Mouse (Mus musculus) lung, postnatal 0 days (tissue): Measurements from ENCODE around the gene Ralgps2.

Source experiments
- CTCF ChIP-seq: IDR thresholded peaks from 2 replicates; pipeline ENCODE4 v1.5.1; 2016; ENCODE audit warnings: antibody characterized with exemption, mild to moderate bottlenecking
- EP300 ChIP-seq: IDR thresholded peaks from 2 replicates; pipeline ENCODE4 v1.6.1; 2016; ENCODE audit warnings: antibody characterized with exemption, mild to moderate bottlenecking, control low read depth

- no peak for TF ChIP-seq CTCF
- TF ChIP-seq EP300 = no peak
Observed at GRCm38 (mm10) chr1:156961481-156962265, 22.2 kb upstream of the Ralgps2 start.
